Mouse (Mus musculus): ENCODE measurements around the gene Slc16a10. TPM values are rescaled to one million over a fixed set of nuclear protein-coding genes. Genes with fewer than 3 reads are reported as not detected.

Gene Slc16a10
- polyA plus RNA-seq, 1 experiment from 2014 or later, result 14.8 TPM

- Histone ChIP-seq H3K36me3 (0 out of 2 replicates have a peak, but pooled peaks cover 7% of the 10 kb centered on the region), H3K27me3 (no peaks in the 10 kb centered on the region), H3K9ac (no peak overlapping the region)
Measured at GRCm38 (mm10) chr10:40050763-40051162, 91.3 kb downstream of the Slc16a10 start.

GRCm38 (mm10) chr10:40041339-40041738 is 100.7 kb downstream of the Slc16a10 start:
- Histone ChIP-seq H3K27me3 (no peaks in the 10 kb centered on the region), H3K36me3 (peaks cover 2% of the 10 kb centered on the region; the same call in 1 of the 2 replicates), H3K4me3 (no peak overlapping the region), H3K9me3 (replicated peaks) (no peaks in the 10 kb centered on the region), H3K27ac (no peak overlapping the region), H3K4me1 (replicated peaks) (no peaks in the 10 kb centered on the region), H3K9ac (no peak overlapping the region), H3K4me2 (no peak overlapping the region)
- WGBS, result 31% methylated on average over 4 of the region's 4 CpGs
- no peak for ATAC-seq (replicated peaks; ENCODE audit: insufficient number of reproducible peaks, insufficient read depth, low FRiP score, low read depth)

More at GRCm38 (mm10) chr10:40050763-40051162, 91.3 kb downstream of the Slc16a10 start:
- H3K9me3 ChIP-seq (replicated peaks), result no peaks in the 10 kb centered on the region
- no peak overlapping the region for H3K4me3 ChIP-seq
- ATAC-seq (replicated peaks; ENCODE audit: insufficient number of reproducible peaks, insufficient read depth, low FRiP score, low read depth), result no peak
- WGBS, result 94% methylated on average over 2 of the region's 2 CpGs
- H3K4me2 ChIP-seq, result no peak overlapping the region
- H3K4me1 ChIP-seq (replicated peaks), result no peaks in the 10 kb centered on the region
- no peak overlapping the region for H3K27ac ChIP-seq

- H3K9ac ChIP-seq, result no peak overlapping the region
- no peak overlapping the region for H3K4me3 ChIP-seq
- no peak overlapping the region for H3K4me2 ChIP-seq
- ATAC-seq (replicated peaks; ENCODE audit: insufficient number of reproducible peaks, insufficient read depth, low FRiP score, low read depth), result no peak
- H3K9me3 ChIP-seq (replicated peaks), result no peaks in the 10 kb centered on the region
- no peaks in the 10 kb centered on the region for H3K27me3 ChIP-seq
- peaks cover 2% of the 10 kb centered on the region; the same call in 1 of the 2 replicates for H3K36me3 ChIP-seq
- H3K4me1 ChIP-seq (replicated peaks), result no peaks in the 10 kb centered on the region
- no peak overlapping the region for H3K27ac ChIP-seq
- WGBS, result 64% methylated on average over 24 of the region's 24 CpGs
Measured at GRCm38 (mm10) chr10:40036686-40037560, 105.1 kb downstream of the Slc16a10 start.

GRCm38 (mm10) chr10:40034956-40035355 is 107.1 kb downstream of the Slc16a10 start:
- no peak overlapping the region for H3K4me3 ChIP-seq
- H3K4me2 ChIP-seq, result no peak overlapping the region
- no peak for ATAC-seq (replicated peaks; ENCODE audit: insufficient number of reproducible peaks, insufficient read depth, low FRiP score, low read depth)
- no peaks in the 10 kb centered on the region for H3K27me3 ChIP-seq
- 0 out of 2 replicates have a peak, but pooled peaks cover 2% of the 10 kb centered on the region for H3K36me3 ChIP-seq
- no peaks in the 10 kb centered on the region for H3K9me3 ChIP-seq (replicated peaks)
- no peak overlapping the region for H3K27ac ChIP-seq
- 97% methylated on average over 6 of the region's 6 CpGs for WGBS
- no peak overlapping the region for H3K9ac ChIP-seq
- no peaks in the 10 kb centered on the region for H3K4me1 ChIP-seq (replicated peaks)

- no peak overlapping the region for H3K9ac ChIP-seq
- ATAC-seq (replicated peaks; ENCODE audit: insufficient number of reproducible peaks, insufficient read depth, low FRiP score, low read depth), result no peak
- H3K4me2 ChIP-seq, result no peak overlapping the region
- 74% methylated on average over 2 of the region's 2 CpGs for WGBS
- no peaks in the 10 kb centered on the region for H3K27me3 ChIP-seq
- H3K27ac ChIP-seq, result no peak overlapping the region
- 0 out of 2 replicates have a peak, but pooled peaks cover 2% of the 10 kb centered on the region for H3K36me3 ChIP-seq
- no peaks in the 10 kb centered on the region for H3K4me1 ChIP-seq (replicated peaks)
- H3K9me3 ChIP-seq (replicated peaks), result no peaks in the 10 kb centered on the region
- no peak overlapping the region for H3K4me3 ChIP-seq
Measured at GRCm38 (mm10) chr10:40032897-40033296, 109.2 kb downstream of the Slc16a10 start.

- H3K9ac ChIP-seq, result no peak overlapping the region
- H3K27me3 ChIP-seq, result no peaks in the 10 kb centered on the region
- no peak overlapping the region for H3K4me3 ChIP-seq
- no peaks in the 10 kb centered on the region for H3K4me1 ChIP-seq (replicated peaks)
- 88% methylated on average over 6 of the region's 6 CpGs for WGBS
- no peak for ATAC-seq (replicated peaks; ENCODE audit: insufficient number of reproducible peaks, insufficient read depth, low FRiP score, low read depth)
- no peak overlapping the region for H3K4me2 ChIP-seq
- no peak overlapping the region for H3K27ac ChIP-seq
- no peaks in the 10 kb centered on the region for H3K36me3 ChIP-seq
- no peaks in the 10 kb centered on the region for H3K9me3 ChIP-seq (replicated peaks)
Measured at GRCm38 (mm10) chr10:40030716-40031115, 111.3 kb downstream of the Slc16a10 start.

- no peak overlapping the region for H3K27ac ChIP-seq
- H3K4me3 ChIP-seq, result no peak overlapping the region
- H3K36me3 ChIP-seq, result no peaks in the 10 kb centered on the region
- H3K4me2 ChIP-seq, result no peak overlapping the region
- WGBS, result 82% methylated on average over 2 of the region's 2 CpGs
- peaks cover 8% of the 10 kb centered on the region for H3K4me1 ChIP-seq (replicated peaks)
- no peak for ATAC-seq (replicated peaks; ENCODE audit: insufficient number of reproducible peaks, insufficient read depth, low FRiP score, low read depth)
- H3K9ac ChIP-seq, result no peak overlapping the region
- no peaks in the 10 kb centered on the region for H3K27me3 ChIP-seq
- H3K9me3 ChIP-seq (replicated peaks), result no peaks in the 10 kb centered on the region
Measured at GRCm38 (mm10) chr10:40029610-40030009, 112.4 kb downstream of the Slc16a10 start.

- no peaks in the 10 kb centered on the region for H3K36me3 ChIP-seq
- H3K4me2 ChIP-seq, result no peak overlapping the region
- no peak for ATAC-seq (replicated peaks; ENCODE audit: insufficient number of reproducible peaks, insufficient read depth, low FRiP score, low read depth)
- H3K9me3 ChIP-seq (replicated peaks), result no peaks in the 10 kb centered on the region
- peaks cover 6% of the 10 kb centered on the region; the same call in 1 of the 2 replicates for H3K27me3 ChIP-seq
- H3K4me1 ChIP-seq (replicated peaks), result peaks cover 10% of the 10 kb centered on the region
- no peak overlapping the region for H3K27ac ChIP-seq
- H3K9ac ChIP-seq, result no peak overlapping the region
- H3K4me3 ChIP-seq, result no peak overlapping the region
- WGBS, result 70% methylated on average over 8 of the region's 8 CpGs
Measured at GRCm38 (mm10) chr10:40028091-40028490, 114.0 kb downstream of the Slc16a10 start.

- ATAC-seq (replicated peaks; ENCODE audit: insufficient number of reproducible peaks, insufficient read depth, low FRiP score, low read depth), result no peak
- peaks cover 10% of the 10 kb centered on the region; the same call in 1 of the 2 replicates for H3K27me3 ChIP-seq
- H3K4me1 ChIP-seq (replicated peaks), result peaks cover 10% of the 10 kb centered on the region
- H3K9me3 ChIP-seq (replicated peaks), result no peaks in the 10 kb centered on the region
- no peak overlapping the region for H3K4me2 ChIP-seq
- no peak overlapping the region for H3K4me3 ChIP-seq
- no peak overlapping the region for H3K9ac ChIP-seq
- no peaks in the 10 kb centered on the region for H3K36me3 ChIP-seq
- no peak overlapping the region for H3K27ac ChIP-seq
- 93% methylated on average over 5 of the region's 5 CpGs for WGBS
Measured at GRCm38 (mm10) chr10:40026546-40026945, 115.5 kb downstream of the Slc16a10 start.

GRCm38 (mm10) chr10:40025560-40025959 is 116.5 kb downstream of the Slc16a10 start:
- no peaks in the 10 kb centered on the region for H3K9me3 ChIP-seq (replicated peaks)
- no peak for ATAC-seq (replicated peaks; ENCODE audit: insufficient number of reproducible peaks, insufficient read depth, low FRiP score, low read depth)
- H3K36me3 ChIP-seq, result no peaks in the 10 kb centered on the region
- 65% methylated on average over 8 of the region's 8 CpGs for WGBS
- peak overlapping the region; percentile 95 for H3K4me2 ChIP-seq
- peaks cover 10% of the 10 kb centered on the region; the same call in 1 of the 2 replicates for H3K27me3 ChIP-seq
- peaks cover 10% of the 10 kb centered on the region for H3K4me1 ChIP-seq (replicated peaks)
- peak overlapping the region; percentile 71; the same call in 1 of the 2 replicates for H3K9ac ChIP-seq
- H3K4me3 ChIP-seq, result peak overlapping the region; percentile 73
- peak overlapping the region; percentile 91 for H3K27ac ChIP-seq

- peak within 1 kb of the TSS; percentile 71 for H3K9ac ChIP-seq
- H3K36me3 ChIP-seq, result no peaks in the 10 kb centered on the region
- H3K4me1 ChIP-seq (replicated peaks), result peaks cover 14% of the 10 kb centered on the region
- H3K27me3 ChIP-seq, result peaks cover 10% of the 10 kb centered on the region; the same call in 1 of the 2 replicates
- H3K4me2 ChIP-seq, result peak within 1 kb of the TSS; percentile 95
- peak within 1 kb of the TSS; percentile 91 for H3K27ac ChIP-seq
- H3K9me3 ChIP-seq (replicated peaks), result no peaks in the 10 kb centered on the region
- ATAC-seq (replicated peaks; ENCODE audit: insufficient number of reproducible peaks, insufficient read depth, low FRiP score, low read depth), result peak; percentile 90
- H3K4me3 ChIP-seq, result peak within 1 kb of the TSS; percentile 73
- under 1% methylated on average over 46 of the region's 46 CpGs for WGBS
Measured at GRCm38 (mm10) chr10:40024554-40025428, 117.3 kb downstream of the Slc16a10 start, which contains the start of gene Mfsd4b1. Mfsd4b1 (minus strand) TSS chr10:40025268.
